In the genomic region with DNA sequence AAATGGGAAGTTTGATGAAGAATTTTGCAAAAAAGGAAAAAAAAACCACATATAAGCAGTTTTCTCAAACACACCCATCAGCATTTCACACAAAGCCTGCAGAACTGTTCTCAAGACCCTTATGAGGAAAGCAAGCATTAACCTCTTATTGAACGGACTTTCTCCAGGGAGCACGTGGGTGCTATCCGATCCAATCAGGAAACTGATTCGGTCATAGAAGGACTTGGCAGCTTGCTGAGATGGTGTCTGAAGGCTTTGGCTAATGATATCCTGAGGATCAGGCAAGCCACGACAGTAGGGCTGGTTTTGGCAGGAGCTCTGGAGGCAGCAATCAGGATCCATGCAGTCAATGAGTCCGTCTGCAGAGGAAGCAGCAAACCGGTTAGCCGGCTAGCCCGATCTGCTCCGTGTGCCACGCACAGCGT, we compare ENCODE assay signal across 9 mouse cellular contexts.
DNase-seq lines count a peak whose midpoint lies in the region; ATAC-seq lines count a peak whose summit lies in the region.
"Had no signal": no experiment of that assay in that cellular context is flagged by ENCODE, and none has a peak within 500 bp of the region (broad histone marks: within the 10 kb centered on the region; RNA-seq: fewer than 3 reads in every experiment).

No protein-coding gene starts in this region.

- no peaks in the 10 kb centered on the region for H3K9me3 ChIP-seq in midbrain, embryonic 16.5 days (replicated peaks; ENCODE audit: control insufficient read depth, low read length, poor library complexity, severe bottlenecking)
- H3K9me3 ChIP-seq: liver, embryonic 13.5 days had no signal

- peak; percentile 70 for ATAC-seq in midbrain, embryonic 16.5 days

- peak overlapping the region; percentile 33 for H3K4me2 ChIP-seq in midbrain, embryonic 16.5 days (ENCODE audit: low read length)
- H3K4me2 ChIP-seq: liver, embryonic 13.5 days had no signal

- no peaks in the 10 kb centered on the region for H3K27me3 ChIP-seq in midbrain, embryonic 16.5 days (ENCODE audit: control insufficient read depth, insufficient read depth, low read depth, low read length)
- H3K27me3 ChIP-seq: liver, embryonic 13.5 days had no signal

- peak; percentile 77 for DNase-seq in left cerebral cortex, postnatal 4 days
- DNase-seq in left cerebral cortex, postnatal 14 days (ENCODE audit: low spot score in 2 of 2), result no peak
- peak; percentile 85 to 90 for DNase-seq in cerebellum, postnatal 10 days
- DNase-seq in gastrocnemius, postnatal 14 days, result peak; percentile 56
- no peak for DNase-seq in adrenal gland, postnatal 36 days
- DNase-seq in urinary bladder, postnatal 25 days (ENCODE audit: low spot score), result no peak
- DNase-seq in spleen, postnatal 36 days (ENCODE audit: low spot score in 2 of 2), result no peak
- DNase-seq: liver, embryonic 13.5 days had no signal

- 0 out of 2 replicates have a peak, but pooled peaks cover 3% of the 10 kb centered on the region for H3K4me1 ChIP-seq in midbrain, embryonic 16.5 days (ENCODE audit: control insufficient read depth, insufficient read depth, low read length)
- H3K4me1 ChIP-seq: liver, embryonic 13.5 days had no signal

- intact Hi-C loops in left cerebral cortex, postnatal 4 days (cut with DNase I), result no loop called here
- intact Hi-C loops in left cerebral cortex, postnatal 14 days (cut with DNase I), result loop anchor here (10.0 kb wide), 1 partner anchor 224 kb away; no protein-coding TSS in a partner anchor
- intact Hi-C loops in gastrocnemius, postnatal 14 days (cut with DNase I; ENCODE audit: low total_unique reads), result no loop called here

- H3K9ac ChIP-seq in midbrain, embryonic 16.5 days (ENCODE audit: low read depth, low read length), result no peak overlapping the region
- H3K9ac ChIP-seq: liver, embryonic 13.5 days had no signal

- H3K36me3 ChIP-seq in midbrain, embryonic 16.5 days (ENCODE audit: control insufficient read depth, insufficient read depth, low read length), result peaks cover 4% of the 10 kb centered on the region; the same call in 1 of the 2 replicates
- H3K36me3 ChIP-seq: liver, embryonic 13.5 days had no signal

- H3K27ac ChIP-seq in midbrain, embryonic 16.5 days (ENCODE audit: low read length), result peak overlapping the region; percentile 67
- H3K27ac ChIP-seq: liver, embryonic 13.5 days had no signal

- H3K4me3 ChIP-seq in midbrain, embryonic 16.5 days (ENCODE audit: low read depth, low read length), result no peak overlapping the region
- H3K4me3 ChIP-seq: liver, embryonic 13.5 days had no signal

- WGBS in midbrain, embryonic 16.5 days, result 54% methylated on average over 12 of the region's 12 CpGs

Comparison
In these comparisons a context has a peak if more than half of its experiments do, and no peak if none do; other contexts are left out.
1. DNase-seq: peak in left cerebral cortex, postnatal 4 days (single experiment), cerebellum, postnatal 10 days (2 of 2) and gastrocnemius, postnatal 14 days (single experiment); none in left cerebral cortex, postnatal 14 days (0 of 2), adrenal gland, postnatal 36 days (0 of 2), urinary bladder, postnatal 25 days (single experiment) and spleen, postnatal 36 days (0 of 2).